Mouse (Mus musculus): ENCODE measurements around the gene Msx3.
A peak's percentile ranks its signal among the peaks of the same experiment; 100 is the strongest.

Msx3 gene

GRCm38 (mm10) chr7:140048361-140049114 is at the start of gene Msx3:
Msx3 (minus strand) TSS chr7:140049089.
- DNase-seq = peak in 1 of 2 experiments; percentile 20

GRCm38 (mm10) chr7:140098466-140098865 is 49.6 kb upstream of the Msx3 start:
- DNase-seq = no peak

GRCm38 (mm10) chr7:140096055-140096454 is 47.2 kb upstream of the Msx3 start:
- DNase-seq = no peak

GRCm38 (mm10) chr7:140095556-140095955 is 46.7 kb upstream of the Msx3 start:
- DNase-seq = no peak

- DNase-seq = no peak
Observed at GRCm38 (mm10) chr7:140094954-140095353, 46.1 kb upstream of the Msx3 start.

GRCm38 (mm10) chr7:140092924-140093528 is 44.1 kb upstream of the Msx3 start, which contains the start of gene Prap1:
Prap1 (plus strand) TSS chr7:140093395.
- DNase-seq = no peak

- no peak for DNase-seq
Observed at GRCm38 (mm10) chr7:140090601-140091000, 41.7 kb upstream of the Msx3 start.

GRCm38 (mm10) chr7:140082242-140082678 is 33.4 kb upstream of the Msx3 start, which contains the start of gene Caly:
Caly (minus strand) TSS chr7:140082548.
- DNase-seq = peak; percentile 95

GRCm38 (mm10) chr7:140081408-140082241 is 32.7 kb upstream of the Msx3 start:
- peak; percentile 63 to 66 for DNase-seq

GRCm38 (mm10) chr7:140080503-140081156 is 31.7 kb upstream of the Msx3 start:
- peak; percentile 96 for DNase-seq

- DNase-seq = peak; percentile 85 to 86
Observed at GRCm38 (mm10) chr7:140078711-140079110, 29.8 kb upstream of the Msx3 start.

- no peak for DNase-seq
Observed at GRCm38 (mm10) chr7:140077698-140078097, 28.8 kb upstream of the Msx3 start.

GRCm38 (mm10) chr7:140070042-140070711 is 21.3 kb upstream of the Msx3 start:
- no peak for DNase-seq

GRCm38 (mm10) chr7:140067397-140067796 is 18.5 kb upstream of the Msx3 start:
- no peak for DNase-seq

GRCm38 (mm10) chr7:140063092-140063491 is 14.2 kb upstream of the Msx3 start:
- DNase-seq = peak; percentile 87 to 89

GRCm38 (mm10) chr7:140062307-140062706 is 13.4 kb upstream of the Msx3 start:
- DNase-seq = peak; percentile 55 to 62

- DNase-seq = no peak
Observed at GRCm38 (mm10) chr7:140061832-140062130, 12.9 kb upstream of the Msx3 start.

GRCm38 (mm10) chr7:140060936-140061831 is 12.3 kb upstream of the Msx3 start:
- peak; percentile 49 to 58 for DNase-seq

GRCm38 (mm10) chr7:140059601-140060000 is 10.7 kb upstream of the Msx3 start:
- DNase-seq = no peak

GRCm38 (mm10) chr7:140058528-140058927 is 9.6 kb upstream of the Msx3 start:
- DNase-seq = no peak

Data from cerebellum, postnatal 10 days (tissue).